Mouse (Mus musculus): Measurements from ENCODE around the gene Rdh19. TPM values are rescaled to one million over a fixed set of nuclear protein-coding genes. Genes with fewer than 3 reads are reported as not detected.
"Not testable (repeated sequence)": the region's sequence is repeated elsewhere in the genome, so short reads cannot be mapped to it uniquely, and the experiment has no call there.

Gene Rdh19
- polyA plus RNA-seq, 1 experiment from 2014 or later, result not detected

DNA sequence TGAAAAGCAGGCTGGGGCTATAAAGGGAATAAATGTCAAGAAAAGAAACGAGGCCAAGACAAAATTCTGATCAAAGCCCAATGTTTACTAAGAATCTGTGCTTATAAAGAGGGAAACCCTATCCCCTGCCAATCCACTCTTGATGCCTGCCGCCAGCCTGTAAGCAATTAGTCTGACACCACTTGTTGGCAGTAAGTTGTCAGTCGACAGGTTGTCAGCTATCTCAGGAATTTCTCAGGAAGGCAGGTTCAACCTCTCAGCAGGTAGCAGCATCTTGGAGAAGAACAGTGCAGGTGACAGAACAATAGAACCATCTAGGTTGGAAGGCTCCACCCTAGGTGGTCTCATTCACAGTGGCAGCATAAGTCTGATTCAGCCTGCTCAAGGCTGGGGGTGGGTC lies 20.6 kb upstream of the Rdh19 start:
- ATAC-seq (ENCODE audit: low read depth), result no peak
- Histone ChIP-seq H3K9ac (replicated peaks; ENCODE audit: low read depth, low read length) (no peak overlapping the region), H3K9me3 (ENCODE audit: control insufficient read depth, low read length) (no peaks in the 10 kb centered on the region), H3K27ac (ENCODE audit: low read depth, low read length) (no peak overlapping the region), H3K27me3 (ENCODE audit: control insufficient read depth, insufficient read depth, low read length) (no peaks in the 10 kb centered on the region), H3K4me1 (ENCODE audit: control insufficient read depth, insufficient read depth, low read length) (no peaks in the 10 kb centered on the region), H3K4me3 (ENCODE audit: low read depth, low read length) (no peak overlapping the region), H3K4me2 (ENCODE audit: low read depth, low read length) (no peak overlapping the region), H3K36me3 (ENCODE audit: control insufficient read depth, insufficient read depth, low read length) (no peaks in the 10 kb centered on the region)
- 83% methylated on average over 3 of the region's 3 CpGs for WGBS

DNA sequence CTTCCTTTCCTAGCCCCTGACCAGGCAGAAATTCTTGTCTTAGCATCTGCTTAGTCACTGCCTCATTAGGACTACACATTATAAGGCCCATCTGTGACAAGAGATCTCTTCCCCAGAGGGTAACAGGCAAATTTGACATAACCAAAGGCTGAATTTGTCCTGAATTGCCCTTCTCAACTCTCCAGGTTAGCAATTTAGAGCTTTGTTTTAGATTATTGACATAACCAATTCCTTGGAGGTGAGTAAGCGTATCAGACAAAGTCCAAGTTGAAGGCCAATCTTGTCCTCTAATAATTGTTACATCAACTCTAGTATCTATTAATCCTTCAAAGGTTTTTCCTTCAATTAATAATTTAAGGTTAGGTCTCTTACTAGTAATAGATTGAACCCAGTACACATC lies 15.5 kb upstream of the Rdh19 start:
- H3K4me3 ChIP-seq (ENCODE audit: low read depth, low read length); H3K36me3 ChIP-seq (ENCODE audit: control insufficient read depth, insufficient read depth, low read length); ATAC-seq (ENCODE audit: low read depth); H3K4me2 ChIP-seq (ENCODE audit: low read depth, low read length); H3K9ac ChIP-seq (replicated peaks; ENCODE audit: low read depth, low read length); H3K4me1 ChIP-seq (ENCODE audit: control insufficient read depth, insufficient read depth, low read length); H3K9me3 ChIP-seq (ENCODE audit: control insufficient read depth, low read length); H3K27ac ChIP-seq (ENCODE audit: low read depth, low read length); H3K27me3 ChIP-seq (ENCODE audit: control insufficient read depth, insufficient read depth, low read length): not testable (repeated sequence)
- WGBS, result 100% methylated on average over 1 of the region's 1 CpGs

DNA sequence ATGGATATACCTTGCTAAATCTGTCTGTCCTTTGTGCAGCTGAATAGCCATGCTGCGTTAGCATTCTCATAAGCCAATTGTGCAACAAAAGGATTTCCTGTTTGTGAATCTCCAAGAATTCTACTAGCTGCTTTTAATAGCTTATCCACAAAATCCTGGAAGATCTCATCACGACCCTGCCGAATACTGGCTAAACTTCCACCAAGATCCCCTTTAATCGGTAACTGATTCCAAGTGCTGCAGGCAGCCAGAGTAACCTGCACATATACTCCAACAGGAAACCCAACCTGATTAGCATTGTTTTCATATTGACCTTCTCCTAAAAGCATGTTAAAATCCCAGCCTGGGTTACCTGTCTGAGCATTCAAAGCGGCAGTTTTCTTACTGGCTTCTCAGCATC lies 14.4 kb upstream of the Rdh19 start:
- H3K4me3 ChIP-seq (ENCODE audit: low read depth, low read length), result no peak overlapping the region
- H3K4me2 ChIP-seq (ENCODE audit: low read depth, low read length), result no peak overlapping the region
- no peaks in the 10 kb centered on the region for H3K9me3 ChIP-seq (ENCODE audit: control insufficient read depth, low read length)
- no peak overlapping the region for H3K9ac ChIP-seq (replicated peaks; ENCODE audit: low read depth, low read length)
- H3K4me1 ChIP-seq (ENCODE audit: control insufficient read depth, insufficient read depth, low read length), result no peaks in the 10 kb centered on the region
- no peak overlapping the region for H3K27ac ChIP-seq (ENCODE audit: low read depth, low read length)
- H3K27me3 ChIP-seq (ENCODE audit: control insufficient read depth, insufficient read depth, low read length), result no peaks in the 10 kb centered on the region
- no peak for ATAC-seq (ENCODE audit: low read depth)
- H3K36me3 ChIP-seq (ENCODE audit: control insufficient read depth, insufficient read depth, low read length), result no peaks in the 10 kb centered on the region
- WGBS, result 88% methylated on average over 5 of the region's 5 CpGs

- H3K9ac ChIP-seq (replicated peaks; ENCODE audit: low read depth, low read length); H3K9me3 ChIP-seq (ENCODE audit: control insufficient read depth, low read length); H3K4me1 ChIP-seq (ENCODE audit: control insufficient read depth, insufficient read depth, low read length); H3K27me3 ChIP-seq (ENCODE audit: control insufficient read depth, insufficient read depth, low read length); H3K4me3 ChIP-seq (ENCODE audit: low read depth, low read length); H3K27ac ChIP-seq (ENCODE audit: low read depth, low read length); H3K4me2 ChIP-seq (ENCODE audit: low read depth, low read length); ATAC-seq (ENCODE audit: low read depth); H3K36me3 ChIP-seq (ENCODE audit: control insufficient read depth, insufficient read depth, low read length): not testable (repeated sequence)
- WGBS, result 96% methylated on average over 5 of the region's 5 CpGs
Measured at GRCm38 (mm10) chr10:127837793-127838192, 11.9 kb upstream of the Rdh19 start.

GRCm38 (mm10) chr10:127838539-127838938 lies 11.2 kb upstream of the Rdh19 start:
- Histone ChIP-seq H3K36me3 (ENCODE audit: control insufficient read depth, insufficient read depth, low read length) (no peaks in the 10 kb centered on the region), H3K4me1 (ENCODE audit: control insufficient read depth, insufficient read depth, low read length) (no peaks in the 10 kb centered on the region), H3K27ac (ENCODE audit: low read depth, low read length) (no peak overlapping the region), H3K9me3 (ENCODE audit: control insufficient read depth, low read length) (no peaks in the 10 kb centered on the region), H3K4me3 (ENCODE audit: low read depth, low read length) (no peak overlapping the region), H3K27me3 (ENCODE audit: control insufficient read depth, insufficient read depth, low read length) (no peaks in the 10 kb centered on the region), H3K9ac (replicated peaks; ENCODE audit: low read depth, low read length) (no peak overlapping the region), H3K4me2 (ENCODE audit: low read depth, low read length) (no peak overlapping the region)
- WGBS, result 91% methylated on average over 2 of the region's 2 CpGs
- ATAC-seq (ENCODE audit: low read depth), result no peak

DNA sequence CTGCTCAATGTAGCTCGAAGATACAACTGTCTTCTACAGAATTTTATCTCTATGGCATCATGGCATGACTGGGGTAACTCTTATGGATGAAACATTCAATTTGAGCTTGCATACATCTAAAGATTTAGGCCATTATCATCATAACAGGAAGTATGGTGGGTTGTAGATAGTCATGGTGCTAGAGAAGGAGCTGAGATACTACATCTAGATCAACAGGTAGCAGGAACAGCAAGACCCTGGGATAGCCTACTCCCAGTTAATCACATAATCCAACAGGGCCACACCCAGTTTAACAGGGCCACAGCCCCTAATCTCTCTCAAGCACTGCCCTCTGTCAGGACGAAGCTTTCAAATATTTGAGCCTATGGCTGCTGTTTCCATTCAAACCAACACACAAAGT lies 9.0 kb upstream of the Rdh19 start:
- no peak overlapping the region for H3K27ac ChIP-seq (ENCODE audit: low read depth, low read length)
- H3K4me2 ChIP-seq (ENCODE audit: low read depth, low read length), result no peak overlapping the region
- no peaks in the 10 kb centered on the region for H3K36me3 ChIP-seq (ENCODE audit: control insufficient read depth, insufficient read depth, low read length)
- no peak overlapping the region for H3K4me3 ChIP-seq (ENCODE audit: low read depth, low read length)
- no peak overlapping the region for H3K9ac ChIP-seq (replicated peaks; ENCODE audit: low read depth, low read length)
- no peaks in the 10 kb centered on the region for H3K27me3 ChIP-seq (ENCODE audit: control insufficient read depth, insufficient read depth, low read length)
- H3K4me1 ChIP-seq (ENCODE audit: control insufficient read depth, insufficient read depth, low read length), result no peaks in the 10 kb centered on the region
- ATAC-seq (ENCODE audit: low read depth), result no peak
- H3K9me3 ChIP-seq (ENCODE audit: control insufficient read depth, low read length), result no peaks in the 10 kb centered on the region
- WGBS, result 72% methylated on average over 2 of the region's 2 CpGs

DNA sequence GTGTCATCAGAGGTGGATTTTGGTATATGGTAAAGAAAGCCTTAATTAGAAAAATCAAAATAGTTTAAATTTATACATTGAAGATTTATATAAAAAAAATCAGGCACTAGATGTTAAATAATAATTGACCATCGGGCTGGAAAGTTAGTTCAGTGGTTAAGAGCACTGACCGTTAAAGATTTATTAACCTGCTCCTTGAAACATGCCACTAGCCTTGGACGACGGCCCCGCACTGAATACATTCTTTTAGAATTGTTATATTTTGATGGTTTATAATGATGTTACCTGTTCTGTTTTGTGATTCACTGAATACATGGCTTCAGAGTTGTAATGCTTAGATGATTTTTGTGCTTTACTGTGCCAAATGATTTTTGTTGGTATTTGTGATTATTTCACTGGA lies 3.8 kb upstream of the Rdh19 start:
- not testable (repeated sequence) for ATAC-seq (ENCODE audit: low read depth); H3K27me3 ChIP-seq (ENCODE audit: control insufficient read depth, insufficient read depth, low read length); H3K27ac ChIP-seq (ENCODE audit: low read depth, low read length); H3K9me3 ChIP-seq (ENCODE audit: control insufficient read depth, low read length); H3K36me3 ChIP-seq (ENCODE audit: control insufficient read depth, insufficient read depth, low read length); H3K9ac ChIP-seq (replicated peaks; ENCODE audit: low read depth, low read length); H3K4me1 ChIP-seq (ENCODE audit: control insufficient read depth, insufficient read depth, low read length); H3K4me2 ChIP-seq (ENCODE audit: low read depth, low read length); H3K4me3 ChIP-seq (ENCODE audit: low read depth, low read length)
- WGBS, result 90% methylated on average over 5 of the region's 5 CpGs

- WGBS, result 80% methylated on average over 1 of the region's 1 CpGs
- Histone ChIP-seq H3K9me3 (ENCODE audit: control insufficient read depth, low read length) (no peaks in the 10 kb centered on the region), H3K36me3 (ENCODE audit: control insufficient read depth, insufficient read depth, low read length) (no peaks in the 10 kb centered on the region)
Measured at GRCm38 (mm10) chr10:127848089-127848488, 1.6 kb upstream of the Rdh19 start.

DNA sequence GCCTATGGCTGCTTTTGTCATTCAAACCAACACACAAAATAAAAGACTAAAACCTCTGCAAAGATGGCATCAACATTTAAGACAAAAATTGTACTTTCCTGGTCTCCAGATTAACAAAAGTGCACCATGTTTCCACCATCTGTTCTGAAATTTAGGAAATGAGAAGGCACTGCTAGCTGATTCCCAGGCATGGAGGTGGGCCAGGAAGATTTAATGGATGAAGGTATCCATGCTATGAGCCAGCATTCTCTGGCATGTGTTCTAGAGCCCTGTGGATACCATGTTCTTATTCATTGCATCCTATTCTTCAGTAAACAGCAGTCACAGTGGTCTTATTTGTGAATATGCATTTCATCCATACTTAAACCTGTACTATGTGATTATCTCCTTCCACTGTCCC lies 6.6 kb downstream of the Rdh19 start:
- Histone ChIP-seq H3K9me3 (ENCODE audit: control insufficient read depth, low read length) (no peaks in the 10 kb centered on the region), H3K36me3 (ENCODE audit: control insufficient read depth, insufficient read depth, low read length) (no peaks in the 10 kb centered on the region), H3K27ac (ENCODE audit: low read depth, low read length) (no peak overlapping the region), H3K4me3 (ENCODE audit: low read depth, low read length) (no peak overlapping the region), H3K27me3 (ENCODE audit: control insufficient read depth, insufficient read depth, low read length) (no peaks in the 10 kb centered on the region), H3K4me2 (ENCODE audit: low read depth, low read length) (no peak overlapping the region), H3K4me1 (ENCODE audit: control insufficient read depth, insufficient read depth, low read length) (no peaks in the 10 kb centered on the region), H3K9ac (replicated peaks; ENCODE audit: low read depth, low read length) (no peak overlapping the region)
- ATAC-seq (ENCODE audit: low read depth), result no peak

More at GRCm38 (mm10) chr10:127848089-127848488, 1.6 kb upstream of the Rdh19 start:
- Histone ChIP-seq H3K27ac (ENCODE audit: low read depth, low read length) (no peak overlapping the region), H3K4me1 (ENCODE audit: control insufficient read depth, insufficient read depth, low read length) (no peaks in the 10 kb centered on the region), H3K27me3 (ENCODE audit: control insufficient read depth, insufficient read depth, low read length) (no peaks in the 10 kb centered on the region), H3K4me2 (ENCODE audit: low read depth, low read length) (no peak overlapping the region), H3K4me3 (ENCODE audit: low read depth, low read length) (no peak overlapping the region), H3K9ac (replicated peaks; ENCODE audit: low read depth, low read length) (no peak overlapping the region)
- ATAC-seq (ENCODE audit: low read depth), result no peak

DNA sequence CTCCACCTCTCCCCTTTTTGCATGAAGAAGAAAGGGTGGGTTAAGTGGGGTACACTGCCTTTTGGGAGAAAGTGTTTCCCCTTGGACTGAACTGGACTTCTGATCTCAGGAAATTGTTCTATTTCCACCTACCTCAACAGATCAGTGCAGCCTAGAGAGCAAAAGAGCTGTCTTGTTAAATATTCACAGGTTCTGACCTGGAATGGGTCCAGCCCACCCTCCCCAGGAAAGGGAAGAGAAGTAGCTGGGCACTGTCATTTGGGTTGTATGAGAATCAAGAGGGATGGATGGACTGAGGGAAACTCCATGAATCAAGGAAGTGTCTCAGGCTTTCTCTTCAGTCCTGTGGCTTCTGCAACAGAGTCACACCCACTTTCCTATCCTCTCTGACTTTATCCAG lies 15.2 kb downstream of the Rdh19 start:
- H3K4me3 ChIP-seq (ENCODE audit: low read depth, low read length), result no peak overlapping the region
- no peaks in the 10 kb centered on the region for H3K4me1 ChIP-seq (ENCODE audit: control insufficient read depth, insufficient read depth, low read length)
- no peak overlapping the region for H3K9ac ChIP-seq (replicated peaks; ENCODE audit: low read depth, low read length)
- no peak overlapping the region for H3K27ac ChIP-seq (ENCODE audit: low read depth, low read length)
- no peak for ATAC-seq (ENCODE audit: low read depth)
- H3K9me3 ChIP-seq (ENCODE audit: control insufficient read depth, low read length), result no peaks in the 10 kb centered on the region
- H3K36me3 ChIP-seq (ENCODE audit: control insufficient read depth, insufficient read depth, low read length), result no peaks in the 10 kb centered on the region
- H3K27me3 ChIP-seq (ENCODE audit: control insufficient read depth, insufficient read depth, low read length), result no peaks in the 10 kb centered on the region
- no peak overlapping the region for H3K4me2 ChIP-seq (ENCODE audit: low read depth, low read length)
